15 mouse cellular contexts compared by ENCODE assay signal in the genomic region with DNA sequence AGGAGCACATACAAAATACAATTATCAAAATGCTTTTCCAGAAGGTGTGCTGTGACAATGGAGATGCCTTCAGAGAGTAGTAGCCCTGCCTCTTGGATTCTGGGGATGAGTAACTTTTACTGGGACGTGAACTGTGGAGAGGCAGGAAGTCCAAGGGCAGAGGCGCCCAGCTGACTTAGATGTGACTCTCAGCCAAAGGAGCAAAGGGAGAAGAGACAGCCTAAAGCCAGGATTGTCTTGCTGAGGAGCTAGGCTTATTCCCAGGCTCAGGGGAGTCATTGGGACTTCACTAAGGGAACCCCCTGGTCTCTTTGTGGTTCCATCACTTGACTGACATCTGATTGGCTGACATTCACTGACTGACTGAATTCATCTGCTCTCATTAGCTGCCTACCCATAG.
DNase-seq lines count a peak whose midpoint lies in the region; ATAC-seq lines count a peak whose summit lies in the region.
"Had no signal": no experiment of that assay in that cellular context is flagged by ENCODE, and none has a peak within 500 bp of the region (broad histone marks: within the 10 kb centered on the region; RNA-seq: fewer than 3 reads in every experiment).

No protein-coding gene starts in this region.

- H3K9me3 ChIP-seq in heart, embryonic 13.5 days: no peaks in the 10 kb centered on the region
- no peaks in the 10 kb centered on the region for H3K9me3 ChIP-seq in limb, embryonic 15.5 days
- no peaks in the 10 kb centered on the region for H3K9me3 ChIP-seq in hindbrain, embryonic 16.5 days (ENCODE audit: control insufficient read depth, low read length)
- H3K9me3 ChIP-seq: neural tube, embryonic 15.5 days had no signal

- 61% methylated on average over 2 of the region's 2 CpGs for WGBS in heart, embryonic 13.5 days
- 73% methylated on average over 2 of the region's 2 CpGs for WGBS in limb, embryonic 15.5 days
- 81% methylated on average over 2 of the region's 2 CpGs for WGBS in hindbrain, embryonic 16.5 days

- no peaks in the 10 kb centered on the region for H3K36me3 ChIP-seq in heart, embryonic 13.5 days
- no peaks in the 10 kb centered on the region for H3K36me3 ChIP-seq in limb, embryonic 15.5 days
- no peaks in the 10 kb centered on the region for H3K36me3 ChIP-seq in hindbrain, embryonic 16.5 days (ENCODE audit: control insufficient read depth, insufficient read depth, low read length)
- H3K36me3 ChIP-seq: neural tube, embryonic 15.5 days had no signal

- no peak overlapping the region for H3K4me3 ChIP-seq in heart, embryonic 13.5 days
- H3K4me3 ChIP-seq in limb, embryonic 15.5 days: no peak overlapping the region
- no peak overlapping the region for H3K4me3 ChIP-seq in hindbrain, embryonic 16.5 days (ENCODE audit: low read length)
- H3K4me3 ChIP-seq: neural tube, embryonic 15.5 days had no signal

- H3K27me3 ChIP-seq in heart, embryonic 13.5 days (replicated peaks): no peaks in the 10 kb centered on the region; the same call in 1 of the 2 replicates
- H3K27me3 ChIP-seq in limb, embryonic 15.5 days: no peaks in the 10 kb centered on the region
- H3K27me3 ChIP-seq in hindbrain, embryonic 16.5 days (replicated peaks; ENCODE audit: control insufficient read depth, insufficient read depth, low read length): no peaks in the 10 kb centered on the region
- H3K27me3 ChIP-seq: neural tube, embryonic 15.5 days had no signal

- no peak for ATAC-seq in heart, embryonic 13.5 days (ENCODE audit: extremely low read depth, insufficient number of reproducible peaks, low FRiP score, low TSS enrichment)
- ATAC-seq in limb, embryonic 15.5 days (ENCODE audit: insufficient number of reproducible peaks, low FRiP score, low TSS enrichment, low read depth): no peak
- no peak for ATAC-seq in hindbrain, embryonic 16.5 days
- ATAC-seq: forebrain, embryonic 16.5 days had no signal

- H3K4me1 ChIP-seq in heart, embryonic 13.5 days: peaks cover 31% of the 10 kb centered on the region
- peaks cover 25% of the 10 kb centered on the region for H3K4me1 ChIP-seq in limb, embryonic 15.5 days
- H3K4me1 ChIP-seq in hindbrain, embryonic 16.5 days (ENCODE audit: control insufficient read depth, insufficient read depth, low read depth, low read length): peaks cover 3% of the 10 kb centered on the region; the same call in 1 of the 2 replicates
- H3K4me1 ChIP-seq: neural tube, embryonic 15.5 days had no signal

- no peak for DNase-seq in heart, adult 8-10 months (ENCODE audit: low spot score)
- DNase-seq in ovary, postnatal 36 days (ENCODE audit: low spot score): peak; percentile 3
- DNase-seq in ovary, postnatal 14 days (ENCODE audit: low spot score): no peak
- no peak for DNase-seq in spleen, postnatal 4 days (ENCODE audit: low spot score in 2 of 2)
- DNase-seq: layer of hippocampus, postnatal 36 days; midbrain, embryonic 14.5 days; right cerebral cortex, postnatal 4 days had no signal

- H3K27ac ChIP-seq in heart, embryonic 13.5 days (replicated peaks): peak overlapping the region; percentile 72
- H3K27ac ChIP-seq in limb, embryonic 15.5 days: peak overlapping the region; percentile 76
- H3K27ac ChIP-seq in hindbrain, embryonic 16.5 days (ENCODE audit: low read depth, low read length): no peak overlapping the region
- H3K27ac ChIP-seq: hindbrain, embryonic 14.5 days; kidney, postnatal 0 days; liver, embryonic 14.5 days; neural tube, embryonic 15.5 days had no signal

- H3K4me2 ChIP-seq in heart, embryonic 13.5 days: peak overlapping the region; percentile 40; the same call in 1 of the 2 replicates
- no peak overlapping the region for H3K4me2 ChIP-seq in limb, embryonic 15.5 days
- H3K4me2 ChIP-seq in hindbrain, embryonic 16.5 days (ENCODE audit: low read length): no peak overlapping the region
- H3K4me2 ChIP-seq: hindbrain, embryonic 14.5 days; neural tube, embryonic 15.5 days had no signal

- H3K9ac ChIP-seq in heart, embryonic 13.5 days: no peak overlapping the region
- H3K9ac ChIP-seq in limb, embryonic 15.5 days: no peak overlapping the region
- no peak overlapping the region for H3K9ac ChIP-seq in hindbrain, embryonic 16.5 days (ENCODE audit: low read depth, low read length)
- H3K9ac ChIP-seq: hindbrain, embryonic 14.5 days; liver, embryonic 14.5 days; neural tube, embryonic 15.5 days had no signal
